Mouse (Mus musculus): ENCODE data around the gene Abcg5. TPM values are rescaled to one million over a fixed set of nuclear protein-coding genes. Genes with fewer than 3 reads are reported as not detected.

The Abcg5 gene
- total and polyA plus RNA-seq, 3 experiments = not detected

DNA sequence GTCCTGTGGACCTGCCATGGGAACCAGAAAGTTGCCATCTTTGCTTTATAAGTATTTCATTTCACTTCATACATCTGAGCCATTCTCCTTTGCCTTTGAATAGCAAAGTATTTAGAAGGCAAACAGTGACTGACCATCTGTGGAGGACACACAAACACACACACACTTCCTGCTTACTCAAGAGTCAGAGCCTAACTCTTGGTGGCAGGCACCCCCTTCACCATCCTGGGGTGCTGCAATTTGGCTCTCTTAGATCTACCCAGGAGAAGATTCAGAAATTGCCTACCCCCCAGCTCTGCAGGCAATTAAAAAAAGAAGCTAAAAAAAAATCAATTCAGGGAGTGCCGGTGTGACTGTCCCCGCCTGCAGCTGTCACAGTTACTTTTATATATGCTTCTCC lies 36.3 kb downstream of the Abcg5 start:
- no peaks in the 10 kb centered on the region for H3K27me3 ChIP-seq (replicated peaks)
- H3K4me3 ChIP-seq (replicated peaks in 1 of 3; ENCODE audit: low read depth in 2 of 3, low read length in 2 of 3, poor library complexity in 1 of 3) = no peak overlapping the region
- H3K36me3 ChIP-seq (replicated peaks in 1 of 2; ENCODE audit: control insufficient read depth in 1 of 2, insufficient read depth in 1 of 2, low read length in 1 of 2) = peaks cover 7 to 21% of the 10 kb centered on the region in 2 experiments
- DNase-seq (ENCODE audit: extremely low read depth) = no peak
- no peaks in the 10 kb centered on the region for H3K79me2 ChIP-seq (replicated peaks; ENCODE audit: control insufficient read depth, extremely low read depth, insufficient read depth, poor library complexity, severe bottlenecking)
- dilution Hi-C loops (cut with MboI; ENCODE audit: extremely low pct_ligation_motif_present, extremely low pct_unique_long_range_greater_than_20kb, low sequenced_read_pairs) (no loop called here), in situ Hi-C loops (cut with MboI; ENCODE audit: low pct_ligation_motif_present, low pct_unique_long_range_greater_than_20kb, low sequenced_read_pairs) (no loop called here)
- no peak overlapping the region for H3K27ac ChIP-seq (ENCODE audit: insufficient read depth, low read depth)
- H3K9me3 ChIP-seq (replicated peaks; ENCODE audit: low read length) = no peaks in the 10 kb centered on the region
- peaks cover 6 to 9% of the 10 kb centered on the region in 2 experiments for H3K4me1 ChIP-seq (ENCODE audit: control insufficient read depth in 1 of 2, insufficient read depth in 2 of 2)
- no peak overlapping the region for H3K4me2 ChIP-seq (ENCODE audit: insufficient read depth, low read depth, poor library complexity, severe bottlenecking)
- no peak overlapping the region for H3K9ac ChIP-seq (ENCODE audit: insufficient read depth, low read depth)
- TF ChIP-seq SIN3A (IDR thresholded peaks at IDR 0.05; ENCODE audit: low read length) = no peak
- TF ChIP-seq HCFC1 (IDR thresholded peaks at IDR 0.05; ENCODE audit: low read depth, low read length) = no peak
- TF ChIP-seq CHD2 (IDR thresholded peaks at IDR 0.05; ENCODE audit: low read length) = no peak
- no peak for TF ChIP-seq MEF2A (IDR thresholded peaks at IDR 0.05; ENCODE audit: borderline replicate concordance, low read depth, low read length)
- no peak for TF ChIP-seq BHLHE40 (IDR thresholded peaks at IDR 0.05; ENCODE audit: low read depth, low read length)
- no peak for TF ChIP-seq NRF1 (IDR thresholded peaks at IDR 0.05; ENCODE audit: low read depth, low read length)
- TF ChIP-seq ZKSCAN1 (IDR thresholded peaks at IDR 0.05; ENCODE audit: borderline replicate concordance, low read depth, low read length) = no peak
- TF ChIP-seq EP300 (IDR thresholded peaks at IDR 0.05; ENCODE audit: low read length) = no peak
- TF ChIP-seq ZMIZ1 (IDR thresholded peaks at IDR 0.05; ENCODE audit: low read depth, low read length) = no peak
- no peak for TF ChIP-seq POLR2A (IDR thresholded peaks at IDR 0.05; ENCODE audit: low read depth, low read length)
- TF ChIP-seq ZC3H11A (IDR thresholded peaks at IDR 0.05; ENCODE audit: low read depth, low read length) = no peak
- TF ChIP-seq ELF1 (IDR thresholded peaks at IDR 0.05; ENCODE audit: low read depth, low read length) = no peak
- no peak for TF ChIP-seq JUND (conservative IDR thresholded peaks at IDR 0.05; ENCODE audit: low read depth, low read length)
- no peak for TF ChIP-seq JUN (IDR thresholded peaks at IDR 0.05; ENCODE audit: insufficient read depth, low read depth, low read length)
- no peak for TF ChIP-seq MAZ (IDR thresholded peaks at IDR 0.05; ENCODE audit: low read depth, low read length)
- no peak for TF ChIP-seq NELFE (IDR thresholded peaks at IDR 0.05; ENCODE audit: low read depth, low read length)
- no peak for TF ChIP-seq TCF12 (IDR thresholded peaks at IDR 0.05; ENCODE audit: low read depth, low read length)
- no peak for TF ChIP-seq MAFK (IDR thresholded peaks at IDR 0.05; ENCODE audit: insufficient replicate concordance, low read length)
- no peak for TF ChIP-seq ETS1 (conservative IDR thresholded peaks at IDR 0.05; ENCODE audit: low read depth, low read length)

DNA sequence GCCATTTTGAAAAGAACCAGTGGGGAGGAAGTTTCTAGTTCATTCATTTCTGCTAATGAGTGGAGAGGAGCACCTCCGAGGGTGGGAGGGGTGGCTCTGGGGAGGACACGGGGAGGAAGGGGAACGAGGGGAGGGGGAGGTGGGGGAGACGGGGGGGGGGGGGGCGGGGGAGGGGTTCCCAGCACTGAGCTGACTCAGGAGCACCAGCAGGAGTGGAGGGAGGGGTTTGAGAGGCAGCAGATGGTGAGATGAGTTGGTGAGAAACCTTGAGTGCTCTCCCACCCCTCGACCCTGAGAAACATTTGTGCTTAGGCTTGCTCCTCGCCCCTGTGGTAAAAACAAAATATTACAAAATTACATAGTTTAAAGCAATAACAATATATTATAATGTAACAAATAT lies 36.9 kb downstream of the Abcg5 start:
- no peak for DNase-seq (ENCODE audit: extremely low read depth)
- no peaks in the 10 kb centered on the region for H3K9me3 ChIP-seq (replicated peaks; ENCODE audit: low read length)
- H3K27me3 ChIP-seq (replicated peaks) = no peaks in the 10 kb centered on the region
- in situ Hi-C loops (cut with MboI; ENCODE audit: low pct_ligation_motif_present, low pct_unique_long_range_greater_than_20kb, low sequenced_read_pairs) (no loop called here), dilution Hi-C loops (cut with MboI; ENCODE audit: extremely low pct_ligation_motif_present, extremely low pct_unique_long_range_greater_than_20kb, low sequenced_read_pairs) (no loop called here)
- H3K27ac ChIP-seq (ENCODE audit: insufficient read depth, low read depth) = no peak overlapping the region
- no peak for TF ChIP-seq ZNF384 (IDR thresholded peaks at IDR 0.05; ENCODE audit: low read depth, low read length)
- TF ChIP-seq CHD2 (IDR thresholded peaks at IDR 0.05; ENCODE audit: low read length) = no peak
- no peak for TF ChIP-seq POLR2A (IDR thresholded peaks at IDR 0.05; ENCODE audit: low read depth, low read length)
- TF ChIP-seq MXI1 (IDR thresholded peaks at IDR 0.05; ENCODE audit: low read depth, low read length) = no peak
- TF ChIP-seq TBP (conservative IDR thresholded peaks at IDR 0.05; ENCODE audit: low read depth, low read length) = no peak
- TF ChIP-seq CTCF (conservative IDR thresholded peaks at IDR 0.05 in 1 of 2, IDR thresholded peaks at IDR 0.05 in 1 of 2; ENCODE audit: low read depth in 2 of 2, low read length in 2 of 2) = no peak
- TF ChIP-seq MAZ (IDR thresholded peaks at IDR 0.05; ENCODE audit: low read depth, low read length) = no peak
- no peak for TF ChIP-seq SMC3 (IDR thresholded peaks at IDR 0.05; ENCODE audit: low read depth, low read length)
- no peak for TF ChIP-seq TCF12 (IDR thresholded peaks at IDR 0.05; ENCODE audit: low read depth, low read length)
- TF ChIP-seq MAFK (IDR thresholded peaks at IDR 0.05; ENCODE audit: insufficient replicate concordance, low read length) = no peak
- TF ChIP-seq BHLHE40 (IDR thresholded peaks at IDR 0.05; ENCODE audit: low read depth, low read length) = no peak
- TF ChIP-seq HCFC1 (IDR thresholded peaks at IDR 0.05; ENCODE audit: low read depth, low read length) = no peak
- no peak for TF ChIP-seq GABPA (IDR thresholded peaks at IDR 0.05; ENCODE audit: insufficient replicate concordance, low read depth, low read length)
- no peak for TF ChIP-seq RAD21 (IDR thresholded peaks at IDR 0.05; ENCODE audit: low read depth, low read length)
- no peak overlapping the region for H3K4me3 ChIP-seq (replicated peaks in 1 of 3; ENCODE audit: low read depth in 2 of 3, low read length in 2 of 3, poor library complexity in 1 of 3)
- H3K4me2 ChIP-seq (ENCODE audit: insufficient read depth, low read depth, poor library complexity, severe bottlenecking) = no peak overlapping the region
- no peak overlapping the region for H3K9ac ChIP-seq (ENCODE audit: insufficient read depth, low read depth)
- peaks cover 7 to 23% of the 10 kb centered on the region in 2 experiments for H3K36me3 ChIP-seq (replicated peaks in 1 of 2; ENCODE audit: control insufficient read depth in 1 of 2, insufficient read depth in 1 of 2, low read length in 1 of 2)
- peaks cover 6 to 9% of the 10 kb centered on the region in 2 experiments for H3K4me1 ChIP-seq (ENCODE audit: control insufficient read depth in 1 of 2, insufficient read depth in 2 of 2)
- H3K79me2 ChIP-seq (replicated peaks; ENCODE audit: control insufficient read depth, extremely low read depth, insufficient read depth, poor library complexity, severe bottlenecking) = no peaks in the 10 kb centered on the region
